Mouse (Mus musculus) bone marrow macrophage, adult 2 months (primary cell): ENCODE measurements around the gene Hist1h2ad.

ENCODE experiments used
- CTCF ChIP-seq: IDR thresholded peaks from 2 replicates; pipeline ENCODE4 v1.5.1; 2012; ENCODE audit warnings: low read depth, mild to moderate bottlenecking, low read length, moderate library complexity
- POLR2A ChIP-seq: IDR thresholded peaks from 2 replicates; pipeline ENCODE4 v1.6.1; 2012; ENCODE audit warnings: mild to moderate bottlenecking, low read depth, low read length, borderline replicate concordance

GRCm38 (mm10) chr13:23572218-23573033 lies 1.8 kb upstream of the Hist1h2ad start:
- TF ChIP-seq POLR2A (no peak), CTCF (no peak)
